Mouse (Mus musculus) frontal cortex, adult (tissue): Measurements from ENCODE around the gene Zfp30.

Experiments
- ATAC-seq: cut with Nextera tagmentation; 2 replicates; pipeline ENCODE4 v1.9.2; 2017; ENCODE audit warnings: mild to moderate bottlenecking, moderate library complexity, mixed read lengths; ENCODE audit not compliant: low TSS enrichment

Gene Zfp30

GRCm38 (mm10) chr7:29783871-29784551 is at the start of gene Zfp30:
TSS of gene Zfp30 (plus strand) at chr7:29783998.
- ATAC-seq = peak; percentile 95

- no peak for ATAC-seq
Measured at GRCm38 (mm10) chr7:29742258-29742657, 41.5 kb upstream of the Zfp30 start.

- ATAC-seq = no peak
Measured at GRCm38 (mm10) chr7:29760476-29760875, 23.3 kb upstream of the Zfp30 start.

- no peak for ATAC-seq
Measured at GRCm38 (mm10) chr7:29764702-29765101, 19.1 kb upstream of the Zfp30 start.

- ATAC-seq = peak; percentile 70
Measured at GRCm38 (mm10) chr7:29767058-29767686, 16.6 kb upstream of the Zfp30 start.

- ATAC-seq = peak; percentile 95
Measured at GRCm38 (mm10) chr7:29768090-29768900, 15.5 kb upstream of the Zfp30 start, which contains the start of gene Zfp84. TSS of gene Zfp84 (plus strand) at chr7:29768552.

- ATAC-seq = no peak
Measured at GRCm38 (mm10) chr7:29768980-29769379, 14.8 kb upstream of the Zfp30 start.

- no peak for ATAC-seq
Measured at GRCm38 (mm10) chr7:29773503-29773902, 10.3 kb upstream of the Zfp30 start.

GRCm38 (mm10) chr7:29774371-29774770 is 9.4 kb upstream of the Zfp30 start:
- no peak for ATAC-seq

GRCm38 (mm10) chr7:29776568-29776967 is 7.2 kb upstream of the Zfp30 start:
- ATAC-seq = no peak

- no peak for ATAC-seq
Measured at GRCm38 (mm10) chr7:29777372-29777771, 6.4 kb upstream of the Zfp30 start.

- ATAC-seq = no peak
Measured at GRCm38 (mm10) chr7:29785023-29785422, 1.2 kb downstream of the Zfp30 start.

GRCm38 (mm10) chr7:29785888-29786287 is 2.1 kb downstream of the Zfp30 start:
- no peak for ATAC-seq

- no peak for ATAC-seq
Measured at GRCm38 (mm10) chr7:29792906-29793305, 9.1 kb downstream of the Zfp30 start.

- ATAC-seq = no peak
Measured at GRCm38 (mm10) chr7:29807046-29807445, 23.2 kb downstream of the Zfp30 start.

- ATAC-seq = no peak
Measured at GRCm38 (mm10) chr7:29812244-29812643, 28.4 kb downstream of the Zfp30 start.

GRCm38 (mm10) chr7:29814381-29814780 is 30.6 kb downstream of the Zfp30 start:
- no peak for ATAC-seq

GRCm38 (mm10) chr7:29815061-29815784 is 31.4 kb downstream of the Zfp30 start:
- ATAC-seq = peak; percentile 2

GRCm38 (mm10) chr7:29815910-29816429 is 32.2 kb downstream of the Zfp30 start, which contains the start of gene Zfp790:
TSS of gene Zfp790 (plus strand) at chr7:29816114.
- peak; percentile 94 for ATAC-seq

GRCm38 (mm10) chr7:29818619-29819254 is 34.9 kb downstream of the Zfp30 start:
- peak; percentile 72 for ATAC-seq

- ATAC-seq = no peak
Measured at GRCm38 (mm10) chr7:29828001-29828400, 44.2 kb downstream of the Zfp30 start.
